23 mouse cellular contexts compared by ENCODE assay signal in genomic region chr12:85749861-85750260, GRCm38 (mm10). TPM values are rescaled to one million over a fixed set of nuclear protein-coding genes. Genes with fewer than 3 reads are reported as not detected.
DNase-seq lines count a peak whose midpoint lies in the region; ATAC-seq and TF ChIP-seq lines count a peak whose summit lies in the region.
"Had no signal": no experiment of that assay in that cellular context is flagged by ENCODE, and none has a peak within 500 bp of the region (broad histone marks: within the 10 kb centered on the region; RNA-seq: fewer than 3 reads in every experiment).

No protein-coding gene starts in this region.

- DNase-seq in kidney, adult 2 months: peak; percentile 87
- peak; percentile 75 for DNase-seq in kidney, postnatal 14 days
- no peak for DNase-seq in spleen, adult 12 weeks (ENCODE audit: low spot score)
- no peak for DNase-seq in frontal cortex, postnatal 25 days (ENCODE audit: low spot score in 2 of 2)
- no peak for DNase-seq in right cerebral cortex, postnatal 4 days
- DNase-seq: adrenal gland, adult 8-10 months; adrenal gland, postnatal 25 days; cerebellum, adult 18-20 months; cerebellum, adult 9-10 months; cerebellum, postnatal 14 days; gastrocnemius, postnatal 10 days; gastrocnemius, postnatal 36 days; heart, adult 2 months had no signal

- ATAC-seq in intestine, postnatal 0 days: no peak
- no peak for ATAC-seq in intestine, embryonic 16.5 days
- no peak for ATAC-seq in kidney, embryonic 16.5 days (ENCODE audit: low FRiP score, low TSS enrichment)
- ATAC-seq: activated CD4-positive, CD25-positive, alpha-beta regulatory T cell, adult 4 months; forebrain, embryonic 13.5 days; forebrain, embryonic 16.5 days had no signal

- no peaks in the 10 kb centered on the region for H3K27me3 ChIP-seq in intestine, postnatal 0 days (replicated peaks; ENCODE audit: control insufficient read depth, insufficient read depth, low read length)
- H3K27me3 ChIP-seq in intestine, embryonic 16.5 days (replicated peaks; ENCODE audit: control insufficient read depth, insufficient read depth, low read length): 0 out of 2 replicates have a peak, but pooled peaks cover 2% of the 10 kb centered on the region
- no peaks in the 10 kb centered on the region for H3K27me3 ChIP-seq in kidney, adult 2 months (replicated peaks; ENCODE audit: control insufficient read depth, insufficient read depth, low read length)
- H3K27me3 ChIP-seq in kidney, embryonic 16.5 days (ENCODE audit: insufficient read depth, low read length): peaks cover 9% of the 10 kb centered on the region

- no peaks in the 10 kb centered on the region for H3K9me3 ChIP-seq in intestine, postnatal 0 days (ENCODE audit: control insufficient read depth)
- no peaks in the 10 kb centered on the region for H3K9me3 ChIP-seq in intestine, embryonic 16.5 days (ENCODE audit: control insufficient read depth, low read length)
- no peaks in the 10 kb centered on the region for H3K9me3 ChIP-seq in kidney, embryonic 16.5 days (ENCODE audit: low read length)
- H3K9me3 ChIP-seq: forebrain, embryonic 10.5 days; forebrain, embryonic 13.5 days; heart, embryonic 10.5 days; hindbrain, embryonic 12.5 days; hindbrain, embryonic 15.5 days had no signal

- H3K4me1 ChIP-seq in intestine, postnatal 0 days (replicated peaks; ENCODE audit: control insufficient read depth, insufficient read depth, low read length): 0 out of 2 replicates have a peak, but pooled peaks cover 6% of the 10 kb centered on the region
- peaks cover 5% of the 10 kb centered on the region; the same call in 1 of the 2 replicates for H3K4me1 ChIP-seq in intestine, embryonic 16.5 days (ENCODE audit: control insufficient read depth, insufficient read depth, low read length)
- H3K4me1 ChIP-seq in kidney, adult 2 months (ENCODE audit: control insufficient read depth, insufficient read depth, low read length): peaks cover 11% of the 10 kb centered on the region
- 0 out of 2 replicates have a peak, but pooled peaks cover 5% of the 10 kb centered on the region for H3K4me1 ChIP-seq in kidney, embryonic 16.5 days (ENCODE audit: insufficient read depth, low read length)

- TF ChIP-seq CTCF in intestine, postnatal 0 days (IDR thresholded peaks at IDR 0.05; ENCODE audit: low read depth): no peak
- TF ChIP-seq CTCF in kidney, adult 2 months (conservative IDR thresholded peaks at IDR 0.05; ENCODE audit: insufficient read depth, insufficient read length, low read depth, low read length): no peak

- H3K4me2 ChIP-seq in intestine, postnatal 0 days (replicated peaks; ENCODE audit: low read depth): 0 out of 2 replicates have a peak overlapping the region, but pooled peaks have one; percentile 3
- no peak overlapping the region for H3K4me2 ChIP-seq in intestine, embryonic 16.5 days (ENCODE audit: low read depth, low read length)
- H3K4me2 ChIP-seq in kidney, embryonic 16.5 days (replicated peaks; ENCODE audit: low read depth, low read length): no peak overlapping the region
- H3K4me2 ChIP-seq: forebrain, embryonic 13.5 days; hindbrain, embryonic 12.5 days; hindbrain, embryonic 15.5 days had no signal

- no peak overlapping the region for H3K27ac ChIP-seq in intestine, postnatal 0 days (ENCODE audit: low read depth, low read length)
- no peak overlapping the region for H3K27ac ChIP-seq in intestine, embryonic 16.5 days (ENCODE audit: low read length)
- 0 out of 2 replicates have a peak overlapping the region, but pooled peaks have one; percentile 39 for H3K27ac ChIP-seq in kidney, adult 2 months (ENCODE audit: insufficient read depth, low read depth, low read length)
- H3K27ac ChIP-seq in kidney, embryonic 16.5 days (ENCODE audit: low read length): no peak overlapping the region
- H3K27ac ChIP-seq: forebrain, embryonic 10.5 days; forebrain, embryonic 13.5 days; heart, adult 2 months; heart, embryonic 10.5 days; hindbrain, embryonic 12.5 days; hindbrain, embryonic 15.5 days had no signal

- H3K9ac ChIP-seq in intestine, postnatal 0 days (ENCODE audit: low read depth, low read length): no peak overlapping the region
- no peak overlapping the region for H3K9ac ChIP-seq in intestine, embryonic 16.5 days (ENCODE audit: low read depth, low read length)
- H3K9ac ChIP-seq in kidney, embryonic 16.5 days (replicated peaks; ENCODE audit: low read length): no peak overlapping the region
- H3K9ac ChIP-seq: forebrain, embryonic 13.5 days; hindbrain, embryonic 12.5 days; hindbrain, embryonic 15.5 days had no signal

- no peak for TF ChIP-seq POLR2A in kidney, adult 2 months (IDR thresholded peaks at IDR 0.05; ENCODE audit: low read depth, low read length)

- 93% methylated on average over 9 of the region's 9 CpGs for WGBS in intestine, postnatal 0 days
- WGBS in intestine, embryonic 16.5 days: 89% methylated on average over 9 of the region's 9 CpGs
- WGBS in kidney, adult 2 months: 44% methylated on average over 9 of the region's 9 CpGs
- 78% methylated on average over 9 of the region's 9 CpGs for WGBS in kidney, embryonic 16.5 days

- H3K36me3 ChIP-seq in intestine, postnatal 0 days (ENCODE audit: control insufficient read depth, insufficient read depth): no peaks in the 10 kb centered on the region
- no peaks in the 10 kb centered on the region for H3K36me3 ChIP-seq in intestine, embryonic 16.5 days (ENCODE audit: control insufficient read depth, insufficient read depth, low read length)
- H3K36me3 ChIP-seq in kidney, adult 2 months (ENCODE audit: control insufficient read depth, insufficient read depth, low read length): no peaks in the 10 kb centered on the region
- no peaks in the 10 kb centered on the region for H3K36me3 ChIP-seq in kidney, embryonic 16.5 days (ENCODE audit: insufficient read depth, low read length)
- H3K36me3 ChIP-seq: forebrain, embryonic 10.5 days; heart, embryonic 10.5 days; hindbrain, embryonic 12.5 days; hindbrain, embryonic 15.5 days had no signal

- H3K4me3 ChIP-seq in intestine, postnatal 0 days (ENCODE audit: low read depth, low read length): no peak overlapping the region
- no peak overlapping the region for H3K4me3 ChIP-seq in intestine, embryonic 16.5 days (ENCODE audit: low read length)
- H3K4me3 ChIP-seq in kidney, adult 2 months (ENCODE audit: insufficient read depth, low read depth, low read length): no peak overlapping the region
- H3K4me3 ChIP-seq in kidney, embryonic 16.5 days (ENCODE audit: low read length): no peak overlapping the region
- H3K4me3 ChIP-seq: forebrain, embryonic 10.5 days; forebrain, embryonic 13.5 days; heart, adult 2 months; heart, embryonic 10.5 days; hindbrain, embryonic 12.5 days; hindbrain, embryonic 15.5 days had no signal

RNA-seq across cellular contexts. Expression of gene Flvcr2, which starts 3.5 kb away (rescaled TPM):
- 12.2 and 14.9 TPM in 2 replicates for polyA plus RNA-seq in intestine, postnatal 0 days (2015; fragmentation: Nextera tagmentation; extraction: Ambion mirVana)
- 3.8 and 5.5 TPM in 2 replicates for polyA plus RNA-seq in intestine, embryonic 16.5 days (2015; fragmentation: Nextera tagmentation; extraction: Ambion mirVana)
- 23.1 and 35.1 TPM in 2 replicates for polyA plus RNA-seq in kidney, adult 2 months (2012; rRNA removed)
- 6.2 and 7.1 TPM in 2 replicates for polyA plus RNA-seq in kidney, embryonic 16.5 days (2015; fragmentation: Nextera tagmentation; extraction: Ambion mirVana)

Comparison
In these comparisons a context has a peak if more than half of its experiments do, and no peak if none do; other contexts are left out.
1. DNase-seq: peak in kidney, adult 2 months (single experiment) and kidney, postnatal 14 days (single experiment); none in spleen, adult 12 weeks (single experiment), frontal cortex, postnatal 25 days (0 of 2) and right cerebral cortex, postnatal 4 days (single experiment).